Mouse (Mus musculus) midbrain, embryonic 11.5 days (tissue): ENCODE data around the gene Ak1. TPM values are rescaled to one million over a fixed set of nuclear protein-coding genes. Genes with fewer than 3 reads are reported as not detected.
A peak's percentile ranks its signal among the peaks of the same experiment; 100 is the strongest.

ENCODE experiments used
- ATAC-seq: fragments of 200-750 bp; cut with Nextera tagmentation; 2 replicates; pipeline ENCODE4 v1.8.0; 2017; ENCODE audit warnings: moderate TSS enrichment, moderate library complexity; ENCODE audit not compliant: low FRiP score
- DNase-seq: peaks from one replicate; pipeline ENCODE4 v3.0.0; 2015; ENCODE audit warnings: low spot score; ENCODE audit errors: missing footprints
- H3K27ac ChIP-seq: fragments of 300-500 bp; sonication (generic); 2 replicates; pipeline ENCODE4 v1.5.1; 2014; ENCODE audit warnings: low read depth, low read length
- H3K27me3 ChIP-seq: fragments of 300-500 bp; sonication (generic); 2 replicates; pipeline ENCODE4 v1.6.1; 2014; ENCODE audit warnings: mild to moderate bottlenecking, low read length, moderate library complexity, mixed read lengths; ENCODE audit not compliant: control insufficient read depth, insufficient read depth
- H3K36me3 ChIP-seq: fragments of 300-500 bp; sonication (generic); 2 replicates; pipeline ENCODE4 v1.6.1; 2014; ENCODE audit warnings: mild to moderate bottlenecking, low read length, moderate library complexity, mixed read lengths; ENCODE audit not compliant: control insufficient read depth, insufficient read depth
- H3K4me1 ChIP-seq: fragments of 300-500 bp; sonication (generic); 2 replicates; pipeline ENCODE4 v1.6.1; 2014; ENCODE audit warnings: low read length; ENCODE audit not compliant: control insufficient read depth, insufficient read depth
- H3K4me2 ChIP-seq: fragments of 300-500 bp; sonication (generic); 2 replicates; pipeline ENCODE4 v1.6.1; 2014; ENCODE audit warnings: mild to moderate bottlenecking, moderate library complexity
- H3K4me3 ChIP-seq: fragments of 300-500 bp; sonication (generic); 2 replicates; pipeline ENCODE4 v1.5.1; 2014; ENCODE audit warnings: low read depth, low read length
- H3K9ac ChIP-seq: fragments of 300-500 bp; sonication (generic); 2 replicates; pipeline ENCODE4 v1.6.1; 2014; ENCODE audit warnings: low read length
- H3K9me3 ChIP-seq: fragments of 300-500 bp; sonication (generic); 2 replicates; pipeline ENCODE4 v1.6.1; 2016; ENCODE audit warnings: low read length; ENCODE audit not compliant: control insufficient read depth
- WGBS: fragments of 180-500 bp; shearing (Covaris S2); extraction: QIAGEN DNeasy Blood & Tissue Kit; methylation state at CpG from one replicate; pipeline ENCODE4 v1.1.7; 2014; 5-methylcytosine and 5-hydroxymethylcytosine counted together
- polyA plus RNA-seq: library from polyadenylated mRNA; unstranded; fragments of >200 nt; fragmentation: Nextera tagmentation; extraction: Ambion mirVana; gene quantifications from 2 replicates; pipeline ENCODE4 v1.2.1, GENCODE M21; 2014

Ak1 gene
- polyA plus RNA-seq, 1 experiment from 2014 or later: 22.0 TPM

DNA sequence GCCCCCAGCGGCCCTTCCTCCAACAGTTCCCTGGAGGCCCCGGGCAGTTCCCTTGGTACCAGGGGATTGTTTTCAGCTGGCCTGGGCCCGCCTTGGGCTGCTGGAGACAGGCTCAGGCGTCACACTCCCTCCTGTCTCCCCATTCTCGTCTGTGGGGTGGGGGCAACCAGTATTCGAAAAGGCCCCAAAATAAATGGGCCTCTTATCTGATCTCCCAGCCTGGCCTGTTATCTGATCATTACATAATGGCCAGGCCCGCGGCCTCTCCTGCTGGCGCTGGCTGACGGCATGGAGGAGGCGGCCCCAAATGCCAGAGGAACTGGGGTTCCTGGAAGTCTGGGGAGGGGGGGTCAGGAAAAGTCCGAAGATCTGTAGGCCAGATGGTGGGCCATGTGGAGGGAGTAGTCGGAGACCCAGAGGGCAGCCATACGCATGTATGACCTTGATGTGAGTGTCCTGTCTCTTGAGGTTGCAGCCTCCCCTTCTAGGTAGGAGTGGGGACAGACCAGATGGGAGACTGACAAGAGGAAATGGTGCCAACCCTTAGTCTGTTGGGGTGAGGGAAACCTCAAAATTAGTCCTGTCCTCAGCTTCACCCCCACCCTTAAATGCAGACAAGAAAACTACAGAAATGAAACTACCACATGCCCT, 33.3 kb downstream of the Ak1 start:
- ATAC-seq (no peak), DNase-seq (no peak)
- H3K27me3 ChIP-seq: no peaks in the 10 kb centered on the region
- no peak overlapping the region for H3K9ac ChIP-seq
- H3K4me2 ChIP-seq: no peak overlapping the region
- no peaks in the 10 kb centered on the region for H3K9me3 ChIP-seq
- H3K27ac ChIP-seq: no peak overlapping the region
- WGBS: 82% methylated on average over 14 of the region's 14 CpGs
- H3K36me3 ChIP-seq: no peaks in the 10 kb centered on the region
- H3K4me3 ChIP-seq: no peak overlapping the region
- H3K4me1 ChIP-seq: no peaks in the 10 kb centered on the region

DNA sequence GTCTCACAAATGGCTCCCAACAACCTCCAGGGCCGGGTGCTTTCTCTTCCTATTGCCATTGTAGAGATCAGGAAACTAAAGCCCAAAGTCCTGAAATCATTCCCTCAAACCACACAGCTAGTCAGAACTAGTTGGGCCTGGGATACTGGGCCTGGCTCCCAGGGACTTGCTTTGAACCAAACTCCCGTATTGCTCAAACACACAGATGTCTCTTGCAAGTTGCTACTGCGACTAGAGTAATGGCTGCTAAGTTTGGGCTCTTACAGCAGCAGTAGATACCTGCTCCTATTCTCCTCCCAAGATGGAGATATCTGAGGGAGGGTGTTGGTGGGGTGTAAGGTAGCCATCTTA, 33.8 kb downstream of the Ak1 start:
- Histone ChIP-seq H3K27ac (no peak overlapping the region), H3K4me3 (no peak overlapping the region), H3K4me1 (no peaks in the 10 kb centered on the region), H3K9ac (no peak overlapping the region), H3K36me3 (no peaks in the 10 kb centered on the region), H3K9me3 (no peaks in the 10 kb centered on the region), H3K4me2 (no peak overlapping the region), H3K27me3 (no peaks in the 10 kb centered on the region)
- WGBS: 86% methylated on average over 3 of the region's 3 CpGs
- no peak for ATAC-seq
- DNase-seq: no peak

DNA sequence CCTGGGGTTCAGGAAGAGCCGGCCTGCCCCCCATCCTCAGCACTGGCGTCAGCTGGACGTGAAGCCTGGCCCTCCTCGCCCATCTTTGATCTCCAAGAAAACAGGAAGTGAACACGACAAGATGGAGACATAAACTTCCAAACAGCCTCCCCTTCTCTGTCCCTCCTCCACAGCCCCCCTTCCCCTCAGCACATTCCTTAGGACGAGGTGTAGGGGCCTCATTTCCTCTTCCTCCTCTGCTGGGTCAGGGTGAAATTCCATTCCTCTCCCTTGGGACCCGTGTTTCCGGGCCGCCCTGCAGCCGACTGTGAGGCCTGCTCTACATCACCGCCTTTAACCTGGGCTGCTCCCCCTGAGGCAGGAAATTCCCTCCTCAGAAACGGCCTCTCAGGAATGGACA, 34.3 kb downstream of the Ak1 start:
- H3K9me3 ChIP-seq: no peaks in the 10 kb centered on the region
- H3K27ac ChIP-seq: no peak overlapping the region
- H3K9ac ChIP-seq: no peak overlapping the region
- H3K4me3 ChIP-seq: no peak overlapping the region
- no peak for DNase-seq
- no peak for ATAC-seq
- H3K27me3 ChIP-seq: no peaks in the 10 kb centered on the region
- H3K4me1 ChIP-seq: no peaks in the 10 kb centered on the region
- no peaks in the 10 kb centered on the region for H3K36me3 ChIP-seq
- 76% methylated on average over 12 of the region's 12 CpGs for WGBS
- no peak overlapping the region for H3K4me2 ChIP-seq

- ATAC-seq: no peak
- Histone ChIP-seq H3K9ac (no peak overlapping the region), H3K36me3 (no peaks in the 10 kb centered on the region), H3K9me3 (no peaks in the 10 kb centered on the region), H3K4me1 (no peaks in the 10 kb centered on the region), H3K4me2 (no peak overlapping the region), H3K27me3 (no peaks in the 10 kb centered on the region), H3K27ac (no peak overlapping the region), H3K4me3 (no peak overlapping the region)
- DNase-seq: no peak
- WGBS: 80% methylated on average over 2 of the region's 2 CpGs
These were observed 37.3 kb downstream of the Ak1 start for GRCm38 (mm10) chr2:32658873-32659272.

DNA sequence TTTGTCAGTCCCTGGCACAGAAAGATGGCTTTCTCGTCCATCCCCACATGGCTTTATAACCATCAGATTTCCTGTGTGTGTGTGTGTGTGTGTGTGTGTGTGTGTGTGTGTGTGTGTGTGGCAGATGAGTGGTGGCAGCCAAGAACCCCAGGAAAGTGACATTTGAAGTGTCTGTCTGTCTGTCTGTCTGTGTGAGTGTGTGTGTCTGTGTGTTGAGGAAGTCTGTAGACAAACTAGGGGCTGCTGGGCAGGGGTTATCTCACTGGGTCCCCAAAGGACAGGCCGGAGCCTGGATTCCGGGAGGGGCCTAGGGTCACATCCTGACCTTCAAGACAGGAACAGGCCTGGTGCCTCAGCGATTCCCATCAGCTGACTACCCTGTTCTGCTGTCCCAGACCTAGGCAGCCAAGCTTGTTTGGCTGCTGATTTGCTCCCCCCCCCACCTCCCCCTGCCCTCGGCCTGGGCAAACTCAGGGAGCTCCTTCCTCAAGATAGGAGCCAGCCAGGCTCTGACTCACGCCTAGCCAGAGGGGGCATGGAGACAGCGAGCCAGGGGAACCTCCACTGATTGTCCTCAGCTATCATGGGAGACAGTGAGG, 40.0 kb downstream of the Ak1 start:
- DNase-seq: no peak
- no peaks in the 10 kb centered on the region for H3K9me3 ChIP-seq
- no peaks in the 10 kb centered on the region for H3K27me3 ChIP-seq
- ATAC-seq: no peak
- no peaks in the 10 kb centered on the region for H3K4me1 ChIP-seq
- 73% methylated on average over 7 of the region's 7 CpGs for WGBS
- H3K4me3 ChIP-seq: no peak overlapping the region
- H3K9ac ChIP-seq: no peak overlapping the region
- H3K4me2 ChIP-seq: no peak overlapping the region
- H3K36me3 ChIP-seq: no peaks in the 10 kb centered on the region
- H3K27ac ChIP-seq: no peak overlapping the region

GRCm38 (mm10) chr2:32662291-32662690, 40.7 kb downstream of the Ak1 start:
- WGBS: 54% methylated on average over 5 of the region's 5 CpGs
- Histone ChIP-seq H3K4me2 (no peak overlapping the region), H3K4me1 (no peaks in the 10 kb centered on the region), H3K27me3 (no peaks in the 10 kb centered on the region), H3K36me3 (no peaks in the 10 kb centered on the region), H3K4me3 (no peak overlapping the region), H3K9me3 (no peaks in the 10 kb centered on the region), H3K9ac (no peak overlapping the region), H3K27ac (no peak overlapping the region)
- DNase-seq: no peak
- ATAC-seq: no peak

DNA sequence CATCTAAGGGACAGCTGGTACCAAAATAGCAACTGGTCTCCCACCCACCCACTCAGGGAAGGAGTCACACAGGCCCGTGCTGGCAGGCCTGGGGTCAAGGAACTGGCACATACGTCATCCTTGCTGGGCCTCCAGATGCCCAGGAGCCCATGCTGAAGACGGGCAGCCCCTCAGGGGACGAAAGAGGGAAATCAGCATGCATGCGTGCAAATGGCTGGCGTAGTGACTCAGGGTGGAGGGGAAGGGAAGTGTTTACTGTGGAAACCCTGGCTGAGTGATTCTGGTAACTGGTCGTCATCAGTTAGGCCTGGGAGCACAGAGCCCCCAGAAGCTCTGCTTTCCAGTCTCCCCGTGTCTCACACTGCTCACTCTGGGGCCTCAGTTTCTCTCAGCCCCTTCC, 43.8 kb downstream of the Ak1 start:
- no peak for ATAC-seq
- no peaks in the 10 kb centered on the region for H3K4me1 ChIP-seq
- H3K36me3 ChIP-seq: no peaks in the 10 kb centered on the region
- no peak overlapping the region for H3K4me2 ChIP-seq
- H3K4me3 ChIP-seq: no peak overlapping the region
- no peak overlapping the region for H3K9ac ChIP-seq
- no peaks in the 10 kb centered on the region for H3K27me3 ChIP-seq
- 86% methylated on average over 8 of the region's 8 CpGs for WGBS
- no peak for DNase-seq
- H3K9me3 ChIP-seq: no peaks in the 10 kb centered on the region
- H3K27ac ChIP-seq: no peak overlapping the region

DNA sequence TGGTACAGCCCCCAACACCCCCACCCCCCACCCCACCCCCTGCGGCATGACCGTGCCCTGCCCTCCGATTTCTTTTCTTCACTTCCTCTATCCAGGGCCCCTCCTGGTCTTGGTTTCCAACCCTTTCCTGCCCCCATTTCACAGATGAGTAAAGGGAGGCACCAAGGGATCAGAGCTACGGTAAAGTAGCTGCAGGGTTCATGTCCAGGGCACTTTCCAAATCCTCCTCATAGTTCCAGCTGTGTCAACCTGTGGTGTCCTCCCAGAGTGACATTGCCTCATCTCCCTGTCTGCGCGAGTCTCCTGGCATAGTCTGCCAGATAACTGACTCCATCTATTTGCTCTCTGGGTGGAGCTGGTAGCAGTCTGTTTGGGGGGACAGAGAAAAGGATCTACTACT, 44.3 kb downstream of the Ak1 start:
- Histone ChIP-seq H3K27me3 (no peaks in the 10 kb centered on the region), H3K9me3 (no peaks in the 10 kb centered on the region), H3K4me3 (no peak overlapping the region), H3K4me1 (no peaks in the 10 kb centered on the region), H3K4me2 (no peak overlapping the region), H3K36me3 (no peaks in the 10 kb centered on the region), H3K9ac (no peak overlapping the region), H3K27ac (no peak overlapping the region)
- ATAC-seq: no peak
- no peak for DNase-seq
- 92% methylated on average over 6 of the region's 6 CpGs for WGBS

- Histone ChIP-seq H3K9ac (peak overlapping the region; percentile 48), H3K27ac (peak overlapping the region; percentile 51; the same call in 1 of the 2 replicates), H3K4me3 (no peak overlapping the region), H3K4me1 (no peaks in the 10 kb centered on the region), H3K9me3 (no peaks in the 10 kb centered on the region), H3K36me3 (no peaks in the 10 kb centered on the region), H3K4me2 (no peak overlapping the region; the same call in 1 of the 2 replicates), H3K27me3 (no peaks in the 10 kb centered on the region)
- 36% methylated on average over 11 of the region's 11 CpGs for WGBS
- DNase-seq (no peak), ATAC-seq (no peak)
These were observed 46.2 kb downstream of the Ak1 start for GRCm38 (mm10) chr2:32667775-32668174.
